Mouse (Mus musculus): ENCODE measurements around the gene Aamp.

Aamp gene

GRCm38 (mm10) chr1:74281886-74282285 is 2.7 kb downstream of the Aamp start:
- DNase-seq (ENCODE audit: low spot score): no peak

- DNase-seq (ENCODE audit: low spot score): no peak
Measured at GRCm38 (mm10) chr1:74281372-74281771, 3.2 kb downstream of the Aamp start.

DNA sequence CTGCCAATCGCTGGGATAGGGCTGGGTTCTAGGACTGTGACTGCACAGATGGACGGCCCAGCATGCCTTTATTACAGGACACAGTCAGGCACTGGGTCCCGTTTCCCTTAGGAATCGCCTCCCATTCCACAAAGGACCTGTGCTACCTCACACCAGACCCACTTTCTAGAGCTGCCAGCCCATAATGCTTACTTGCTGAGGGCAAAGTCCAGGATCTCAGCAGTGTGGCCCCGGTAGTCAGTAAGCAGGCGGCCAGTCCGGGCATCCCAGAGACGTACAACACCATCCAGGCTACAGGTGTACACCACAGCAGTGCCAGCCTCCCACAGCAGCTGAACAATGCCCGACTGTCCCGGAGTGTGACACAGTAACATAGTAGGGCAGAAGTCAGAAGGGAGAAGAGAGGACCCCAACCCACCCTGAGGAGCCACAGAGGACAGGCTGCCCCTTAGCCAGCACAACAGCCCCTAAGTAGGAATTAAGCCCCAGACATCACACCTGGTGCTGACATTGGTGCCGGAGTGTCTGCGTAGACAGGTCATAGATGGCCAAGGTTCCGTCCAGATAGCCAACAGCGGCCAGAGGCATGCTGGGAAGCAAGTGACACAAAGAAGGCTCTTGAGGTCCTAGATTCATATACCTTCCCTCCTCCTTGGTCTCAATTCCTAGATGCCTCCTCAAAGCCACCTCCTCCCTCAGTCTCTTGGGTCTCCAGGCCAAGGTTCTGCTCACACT is 3.8 kb downstream of the Aamp start:
- DNase-seq (ENCODE audit: low spot score): no peak

DNA sequence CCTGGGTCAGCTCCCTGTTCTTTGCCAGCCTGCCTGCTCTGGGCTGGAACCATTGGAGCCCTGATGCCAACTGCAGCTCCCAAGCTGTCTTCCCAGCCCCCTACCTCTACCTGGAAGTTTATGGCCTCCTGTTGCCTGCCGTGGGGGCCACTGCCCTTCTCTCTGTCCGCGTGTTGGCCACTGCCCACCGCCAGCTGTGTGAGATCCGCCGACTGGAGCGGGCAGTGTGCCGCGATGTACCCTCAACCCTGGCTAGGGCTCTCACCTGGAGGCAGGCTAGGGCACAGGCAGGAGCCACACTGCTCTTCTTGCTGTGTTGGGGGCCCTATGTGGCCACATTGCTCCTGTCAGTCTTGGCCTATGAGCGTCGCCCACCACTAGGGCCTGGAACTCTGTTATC is 5.5 kb downstream of the Aamp start:
- no peak for DNase-seq (ENCODE audit: low spot score)

DNA sequence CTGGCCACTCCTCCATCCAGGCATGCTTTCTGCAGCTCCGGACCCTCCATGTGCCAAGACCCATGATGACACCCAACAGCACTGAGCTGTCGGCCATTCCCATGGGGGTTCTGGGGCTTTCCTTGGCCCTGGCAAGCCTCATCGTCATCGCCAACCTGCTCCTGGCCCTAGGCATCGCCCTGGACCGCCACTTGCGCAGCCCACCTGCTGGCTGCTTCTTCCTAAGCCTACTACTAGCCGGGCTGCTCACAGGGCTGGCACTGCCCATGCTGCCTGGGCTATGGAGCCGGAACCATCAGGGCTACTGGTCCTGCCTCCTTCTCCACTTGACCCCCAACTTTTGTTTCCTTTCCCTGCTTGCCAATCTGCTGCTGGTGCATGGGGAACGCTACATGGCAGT is 6.0 kb downstream of the Aamp start, which contains the start of gene Gpbar1:
Gene Gpbar1, plus strand, starts transcription at position 13 of the 400 bp plus-strand sequence.
- no peak for DNase-seq (ENCODE audit: low spot score)

GRCm38 (mm10) chr1:74277883-74278537 is 6.5 kb downstream of the Aamp start:
- no peak for DNase-seq (ENCODE audit: low spot score)

DNA sequence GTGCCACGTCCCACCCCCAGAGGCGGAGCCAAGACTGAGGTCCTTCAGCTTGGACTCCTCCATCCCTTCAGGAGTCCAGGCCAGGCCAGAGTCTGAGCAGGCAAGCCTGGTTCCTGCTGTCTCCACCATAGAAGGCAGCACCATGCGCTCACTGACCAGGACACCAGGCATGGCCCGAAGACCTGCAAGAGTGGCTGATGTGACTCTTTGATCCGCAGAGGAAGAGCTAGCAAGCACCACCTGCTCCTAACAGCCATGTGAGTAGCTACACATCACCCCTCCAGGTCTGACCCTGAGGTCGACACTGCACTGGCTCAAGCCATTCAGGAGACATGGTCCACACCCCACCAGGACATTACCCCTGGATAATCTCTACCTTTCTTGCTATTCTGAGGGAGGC is 7.5 kb downstream of the Aamp start:
- DNase-seq (ENCODE audit: low spot score): no peak

DNA sequence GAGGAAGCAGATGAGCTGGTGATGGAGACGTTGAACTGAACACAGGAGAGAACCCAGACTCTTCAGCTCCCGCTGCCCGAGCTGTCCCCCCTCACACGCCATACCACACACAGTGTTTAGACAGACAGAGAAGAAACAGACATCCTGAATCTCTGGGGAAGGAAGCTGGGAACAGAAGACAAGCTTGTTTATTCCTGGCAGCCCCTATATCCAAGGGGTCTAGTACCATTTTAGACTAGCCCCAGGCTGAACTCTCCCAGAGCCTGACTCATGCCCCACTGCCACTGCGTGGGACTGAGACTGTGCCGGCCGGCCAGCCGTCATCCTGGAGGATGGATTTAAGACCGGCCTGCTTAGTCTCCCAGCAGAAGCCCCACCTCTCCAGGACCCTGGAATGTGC is 9.5 kb downstream of the Aamp start:
- no peak for DNase-seq (ENCODE audit: low spot score)

- DNase-seq (ENCODE audit: low spot score): no peak
Measured at GRCm38 (mm10) chr1:74271659-74272058, 12.9 kb downstream of the Aamp start.

GRCm38 (mm10) chr1:74268750-74269149 is 15.8 kb downstream of the Aamp start:
- no peak for DNase-seq (ENCODE audit: low spot score)

DNA sequence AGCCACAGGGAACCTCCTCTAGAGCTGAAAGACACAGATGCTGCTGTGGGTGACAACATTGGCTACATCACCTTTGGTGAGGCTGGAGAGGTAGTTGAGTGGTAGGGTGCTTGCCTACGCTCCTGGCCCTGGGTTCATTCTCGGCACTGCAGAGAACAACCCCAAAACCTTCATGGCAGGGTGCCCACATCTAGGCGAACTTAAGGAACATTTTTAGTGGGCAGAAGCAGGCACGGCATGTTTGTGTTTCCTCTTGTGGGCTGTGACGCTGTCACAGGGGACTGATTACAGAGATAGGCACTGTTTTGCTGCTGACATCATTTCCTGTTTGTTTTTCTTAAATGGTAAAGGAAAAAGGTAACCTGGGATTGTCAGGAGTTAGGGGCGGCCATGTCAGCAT is 22.0 kb downstream of the Aamp start:
- DNase-seq (ENCODE audit: low spot score): no peak

DNA sequence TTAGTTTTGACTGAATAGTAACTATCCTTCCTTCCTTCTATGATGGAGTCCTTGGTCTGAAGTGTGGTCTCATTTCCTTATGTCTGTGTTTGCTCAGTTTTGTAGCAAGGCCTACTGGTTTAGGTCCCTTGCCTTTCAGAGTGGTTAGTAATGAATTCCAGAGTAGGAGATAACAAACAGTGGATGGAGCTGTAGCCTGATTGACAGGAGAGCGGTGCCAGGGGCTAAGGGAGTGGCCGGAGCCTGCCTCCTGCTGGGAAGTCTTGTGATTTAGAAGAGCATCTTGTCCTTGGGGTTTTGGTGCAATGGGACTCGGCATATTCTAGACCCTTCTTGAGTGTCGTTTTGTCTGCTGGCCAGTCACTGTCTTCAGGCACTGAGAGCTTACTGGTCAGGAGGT is 27.8 kb downstream of the Aamp start:
- DNase-seq (ENCODE audit: low spot score): no peak

DNA sequence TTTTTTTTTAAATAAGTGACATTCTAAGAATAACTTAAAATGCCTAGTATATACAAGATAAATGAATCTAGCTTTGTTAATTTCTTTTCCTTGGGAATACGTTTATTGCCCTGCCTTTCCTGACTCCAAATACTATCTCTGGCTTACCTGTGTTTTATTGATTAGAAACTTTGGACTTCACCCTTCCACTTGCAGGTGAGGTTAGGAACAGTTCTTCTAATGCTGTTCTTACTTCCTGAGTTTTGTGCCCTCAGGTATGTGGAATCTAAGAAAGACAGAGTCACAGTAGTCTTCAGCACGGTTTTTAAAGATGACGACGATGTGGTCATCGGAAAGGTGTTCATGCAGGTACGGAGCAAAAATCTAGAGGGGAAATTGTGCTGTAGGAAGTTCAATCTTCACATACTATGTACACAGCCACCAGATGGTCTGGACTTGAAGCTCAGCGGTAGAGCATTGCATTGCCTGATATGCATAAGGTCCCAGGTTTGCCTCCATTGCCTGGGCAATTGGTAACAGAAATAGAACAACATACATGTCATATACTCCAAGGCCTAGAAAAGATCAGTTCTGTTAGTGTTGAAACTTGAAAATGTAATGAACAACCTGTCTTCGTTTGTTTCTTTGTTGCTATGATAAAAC is 28.7 kb downstream of the Aamp start:
- DNase-seq (ENCODE audit: low spot score): no peak

DNA sequence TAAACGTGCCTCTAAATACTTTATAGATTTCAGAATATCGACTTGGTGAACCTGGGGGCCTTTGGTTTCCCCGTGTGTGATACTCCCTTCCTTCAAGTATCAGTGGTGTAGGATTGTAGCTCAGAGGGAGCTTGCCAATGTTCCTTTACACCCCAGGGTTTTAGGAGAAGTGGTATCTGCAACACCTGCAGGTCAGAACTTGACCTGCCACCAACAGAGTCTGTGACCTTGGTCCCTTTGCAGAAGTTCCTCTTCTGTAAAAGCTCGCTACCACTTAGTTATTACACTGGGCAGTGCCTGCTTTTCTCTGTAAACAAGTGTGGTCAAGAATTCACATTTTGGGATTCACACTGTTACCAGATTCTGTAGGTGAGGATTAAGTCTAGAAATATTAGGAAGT is 34.4 kb downstream of the Aamp start:
- no peak for DNase-seq (ENCODE audit: low spot score)

GRCm38 (mm10) chr1:74249331-74249980 is 35.1 kb downstream of the Aamp start:
- no peak for DNase-seq (ENCODE audit: low spot score)

DNA sequence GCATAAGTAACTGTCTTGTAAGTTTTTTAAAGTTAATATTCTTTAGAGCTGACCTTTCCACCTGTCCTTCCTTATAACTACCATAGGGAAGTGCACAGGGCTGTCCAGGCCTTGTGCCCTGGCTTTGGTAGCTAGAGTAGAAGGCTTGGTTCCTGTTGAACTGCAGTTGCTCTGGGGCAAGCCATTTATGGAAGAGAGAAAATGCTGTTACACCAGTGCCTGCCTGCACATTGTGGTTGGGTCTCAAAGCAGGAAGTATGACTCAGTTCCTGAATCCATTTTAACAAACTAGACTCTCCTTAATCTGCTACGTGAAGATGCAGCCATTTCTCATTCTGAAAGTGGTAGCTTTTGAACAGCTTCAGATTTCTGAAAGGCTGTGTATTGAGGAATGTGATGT is 35.7 kb downstream of the Aamp start:
- DNase-seq (ENCODE audit: low spot score): no peak

DNA sequence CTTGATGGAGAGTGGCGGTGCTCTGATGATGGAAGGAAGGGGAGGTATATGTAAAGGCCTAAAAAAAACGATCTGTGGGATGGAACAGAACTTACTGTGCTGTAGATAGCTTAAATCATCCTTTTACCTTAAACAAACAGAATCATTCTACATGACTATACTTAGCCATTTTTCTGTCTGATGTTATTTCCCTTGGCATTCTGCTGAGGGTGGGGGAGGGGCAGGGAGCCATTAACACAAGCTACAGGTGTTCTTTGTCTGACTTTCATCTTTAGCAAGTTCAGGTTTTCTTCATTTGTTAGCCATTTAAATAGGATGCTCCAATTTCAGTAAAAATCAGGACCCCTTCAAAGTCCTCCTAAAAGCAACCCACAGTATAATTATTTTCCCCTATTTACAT is 39.0 kb downstream of the Aamp start:
- DNase-seq (ENCODE audit: low spot score): no peak

- no peak for DNase-seq (ENCODE audit: low spot score)
Measured at GRCm38 (mm10) chr1:74240832-74241231, 43.7 kb downstream of the Aamp start.

DNA sequence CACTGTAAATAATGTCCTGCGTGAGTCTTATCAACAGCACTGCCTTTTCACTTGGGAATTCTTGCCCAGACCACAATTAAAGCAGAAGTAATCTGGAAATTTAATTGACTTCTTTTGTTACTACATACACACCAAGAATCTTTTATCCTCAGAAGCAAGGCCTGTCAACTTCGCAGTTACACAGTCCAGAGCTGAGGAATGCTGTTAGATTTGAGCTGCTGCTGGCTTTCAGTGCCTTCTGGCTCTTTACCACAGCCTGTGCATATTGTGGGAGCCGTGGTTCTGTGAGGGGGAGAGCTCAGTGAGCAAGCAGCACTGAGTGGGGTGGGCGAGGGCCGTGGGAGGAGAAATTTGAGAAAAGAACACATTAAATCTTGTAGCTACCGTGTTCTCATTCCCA is 44.2 kb downstream of the Aamp start:
- DNase-seq (ENCODE audit: low spot score): no peak

DNA sequence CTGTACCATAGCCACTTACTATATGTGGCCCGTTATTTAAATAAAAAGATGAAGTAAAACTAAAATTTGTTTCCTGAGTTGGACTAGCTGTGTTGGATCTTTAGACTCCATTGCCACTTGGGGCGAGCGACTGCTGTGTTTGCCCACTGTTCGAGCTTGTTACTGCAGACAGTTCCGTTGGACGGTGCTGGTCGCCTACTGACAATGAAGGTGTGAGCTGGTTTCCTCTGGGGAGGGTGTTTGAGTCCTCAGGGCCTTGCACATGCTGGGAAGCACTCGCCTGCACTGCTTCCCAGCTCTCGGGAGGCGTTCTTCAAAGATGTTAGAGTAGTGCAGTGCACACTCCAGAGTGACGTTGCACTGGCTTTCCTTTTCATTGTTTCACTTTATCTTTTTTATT is 44.9 kb downstream of the Aamp start:
- no peak for DNase-seq (ENCODE audit: low spot score)

DNA sequence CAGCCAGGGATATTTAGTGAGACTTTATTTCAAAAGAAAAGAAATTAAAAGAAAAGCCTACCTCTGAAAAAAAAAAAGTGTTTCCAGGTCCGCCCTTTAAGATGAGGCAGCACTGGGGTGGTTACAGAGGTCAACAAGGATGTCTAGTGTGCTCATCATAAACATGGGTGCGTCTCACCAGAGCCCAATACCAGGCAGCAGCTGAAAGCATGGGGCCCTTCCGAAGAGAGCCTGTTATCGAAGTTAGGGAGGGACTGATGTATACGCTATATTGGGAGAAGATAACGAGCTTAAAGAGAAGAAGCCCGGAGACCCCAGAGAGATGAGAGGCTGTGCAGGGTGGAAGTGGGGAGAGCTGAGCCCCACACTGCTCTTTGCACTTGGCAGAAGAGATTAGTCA is 45.4 kb downstream of the Aamp start:
- DNase-seq (ENCODE audit: low spot score): no peak

GRCm38 (mm10) chr1:74238136-74238535 is 46.4 kb downstream of the Aamp start:
- DNase-seq (ENCODE audit: low spot score): no peak

- no peak for DNase-seq (ENCODE audit: low spot score)
Measured at GRCm38 (mm10) chr1:74237671-74238070, 46.9 kb downstream of the Aamp start.

Measured in urinary bladder, postnatal 10 days (tissue).